Mouse (Mus musculus) frontal cortex, postnatal 10 days (tissue): ENCODE data around the gene Rnasel.
"Not testable (repeated sequence)": the region's sequence is repeated elsewhere in the genome, so short reads cannot be mapped to it uniquely, and the experiment has no call there.

Experiments
- DNase-seq, 2 experiments: peaks; one replicate each; pipeline ENCODE4 v3.0.0; 2022; ENCODE audit warnings: low spot score in 2 of 2, mixed read lengths in 1 of 2

The Rnasel gene

GRCm38 (mm10) chr1:153769571-153769970 lies 20.3 kb downstream of the Rnasel start:
- not testable (repeated sequence) for DNase-seq

GRCm38 (mm10) chr1:153769998-153770775 lies 21.0 kb downstream of the Rnasel start:
- no peak for DNase-seq

GRCm38 (mm10) chr1:153770776-153771167 lies 21.5 kb downstream of the Rnasel start:
- DNase-seq = no peak

- DNase-seq = no peak
Observed at GRCm38 (mm10) chr1:153775174-153775573, 25.9 kb downstream of the Rnasel start.

- DNase-seq = no peak
Observed at GRCm38 (mm10) chr1:153776257-153776656, 27.0 kb downstream of the Rnasel start.

GRCm38 (mm10) chr1:153778205-153778604 lies 29.0 kb downstream of the Rnasel start:
- no peak for DNase-seq

GRCm38 (mm10) chr1:153783339-153783738 lies 34.1 kb downstream of the Rnasel start:
- no peak for DNase-seq

GRCm38 (mm10) chr1:153785608-153786007 lies 36.4 kb downstream of the Rnasel start:
- no peak for DNase-seq

- no peak for DNase-seq
Observed at GRCm38 (mm10) chr1:153790708-153791107, 41.5 kb downstream of the Rnasel start.

- DNase-seq = no peak
Observed at GRCm38 (mm10) chr1:153794241-153794640, 45.0 kb downstream of the Rnasel start.

GRCm38 (mm10) chr1:153802691-153803090 lies 53.5 kb downstream of the Rnasel start:
- no peak for DNase-seq

- DNase-seq = no peak
Observed at GRCm38 (mm10) chr1:153803530-153803929, 54.3 kb downstream of the Rnasel start.

GRCm38 (mm10) chr1:153807390-153807993 lies 58.3 kb downstream of the Rnasel start:
- DNase-seq = peak; percentile 23 to 46
